Mouse (Mus musculus): ENCODE results near the gene Cntn4. TPM values are rescaled to one million over a fixed set of nuclear protein-coding genes. Genes with fewer than 3 reads are reported as not detected.

Cntn4 gene
- polyA plus RNA-seq, 1 experiment, result 0.12 TPM

- TF ChIP-seq CTCF (IDR thresholded peaks at IDR 0.05; ENCODE audit: insufficient read depth, low read length) (no peak), POLR2A (IDR thresholded peaks at IDR 0.05; ENCODE audit: borderline replicate concordance, extremely low read depth, low read depth, low read length) (no peak)
- Histone ChIP-seq H3K4me3 (replicated peaks; ENCODE audit: extremely low read depth, low read depth, low read length) (no peak overlapping the region), H3K4me1 (ENCODE audit: control insufficient read depth, insufficient read depth, low read length) (no peaks in the 10 kb centered on the region)
- DNase-seq, result no peak
- 54% methylated on average over 1 of the region's 1 CpGs for WGBS
Measured at GRCm38 (mm10) chr6:106520367-106520766, 842.9 kb downstream of the Cntn4 start.

- Histone ChIP-seq H3K4me1 (ENCODE audit: control insufficient read depth, insufficient read depth, low read length) (no peaks in the 10 kb centered on the region), H3K4me3 (replicated peaks; ENCODE audit: extremely low read depth, low read depth, low read length) (no peak overlapping the region)
- DNase-seq, result no peak
- no peak for TF ChIP-seq POLR2A (IDR thresholded peaks at IDR 0.05; ENCODE audit: borderline replicate concordance, extremely low read depth, low read depth, low read length)
- TF ChIP-seq CTCF (IDR thresholded peaks at IDR 0.05; ENCODE audit: insufficient read depth, low read length), result no peak
Measured at GRCm38 (mm10) chr6:106543500-106543899, 866.0 kb downstream of the Cntn4 start.

DNA sequence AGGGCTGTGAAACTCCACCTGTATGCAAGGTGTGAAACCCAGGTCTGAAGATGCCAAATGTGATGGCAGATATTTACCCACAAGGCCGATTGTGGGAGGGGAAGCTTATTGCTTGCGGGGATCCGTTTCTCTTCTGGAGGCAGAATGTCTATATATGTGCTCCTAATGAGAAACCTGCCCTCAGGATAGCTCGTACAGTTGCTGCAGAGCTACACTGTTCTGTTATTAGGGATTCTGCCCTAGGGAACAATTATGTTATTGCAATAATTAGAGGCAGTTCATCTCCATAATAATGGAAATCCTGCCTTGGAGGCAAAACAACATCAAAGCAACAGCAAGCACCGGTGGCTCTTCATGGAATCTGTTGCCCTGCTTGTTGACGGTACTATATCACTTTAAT lies 884.2 kb downstream of the Cntn4 start:
- WGBS, result 83% methylated on average over 6 of the region's 6 CpGs
- DNase-seq, result no peak
- TF ChIP-seq CTCF (IDR thresholded peaks at IDR 0.05; ENCODE audit: insufficient read depth, low read length) (no peak), POLR2A (IDR thresholded peaks at IDR 0.05; ENCODE audit: borderline replicate concordance, extremely low read depth, low read depth, low read length) (no peak)

DNA sequence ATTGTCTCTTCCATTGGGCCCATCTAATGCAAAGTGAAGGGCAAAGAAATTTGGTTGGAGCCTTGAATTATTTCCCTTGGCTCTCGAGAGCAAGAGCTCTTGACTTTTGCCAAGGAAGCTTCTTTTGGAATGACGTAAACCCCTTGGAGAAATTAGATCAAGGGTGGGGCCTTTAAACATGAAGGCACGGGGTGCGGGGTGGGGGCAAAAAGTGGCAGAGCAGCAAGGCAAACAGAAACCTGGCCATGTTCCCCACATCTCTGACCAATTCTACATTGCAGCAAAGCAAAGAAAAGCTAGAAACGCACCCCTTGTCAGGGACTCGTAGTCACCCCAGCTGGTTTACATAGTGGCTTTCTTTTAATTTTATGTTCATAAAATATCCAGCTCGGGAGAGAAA lies 887.9 kb downstream of the Cntn4 start:
- Histone ChIP-seq H3K4me3 (replicated peaks; ENCODE audit: extremely low read depth, low read depth, low read length) (no peak overlapping the region), H3K4me1 (ENCODE audit: control insufficient read depth, insufficient read depth, low read length) (no peaks in the 10 kb centered on the region)
- 51% methylated on average over 7 of the region's 7 CpGs for WGBS
- TF ChIP-seq POLR2A (IDR thresholded peaks at IDR 0.05; ENCODE audit: borderline replicate concordance, extremely low read depth, low read depth, low read length), result no peak
- no peak for TF ChIP-seq CTCF (IDR thresholded peaks at IDR 0.05; ENCODE audit: insufficient read depth, low read length)
- DNase-seq, result peak; percentile 2

More for the DNA sequence above, 884.2 kb downstream of the Cntn4 start:
- Histone ChIP-seq H3K4me3 (replicated peaks; ENCODE audit: extremely low read depth, low read depth, low read length) (no peak overlapping the region), H3K4me1 (ENCODE audit: control insufficient read depth, insufficient read depth, low read length) (no peaks in the 10 kb centered on the region)

GRCm38 (mm10) chr6:106565769-106566459 lies 888.5 kb downstream of the Cntn4 start:
- WGBS, result 75% methylated on average over 3 of the region's 3 CpGs
- TF ChIP-seq CTCF (IDR thresholded peaks at IDR 0.05; ENCODE audit: insufficient read depth, low read length) (no peak), POLR2A (IDR thresholded peaks at IDR 0.05; ENCODE audit: borderline replicate concordance, extremely low read depth, low read depth, low read length) (no peak)
- Histone ChIP-seq H3K4me1 (ENCODE audit: control insufficient read depth, insufficient read depth, low read length) (no peaks in the 10 kb centered on the region), H3K4me3 (replicated peaks; ENCODE audit: extremely low read depth, low read depth, low read length) (no peak overlapping the region)
- no peak for DNase-seq

GRCm38 (mm10) chr6:106566929-106567621 lies 889.6 kb downstream of the Cntn4 start:
- DNase-seq, result no peak
- TF ChIP-seq POLR2A (IDR thresholded peaks at IDR 0.05; ENCODE audit: borderline replicate concordance, extremely low read depth, low read depth, low read length) (no peak), CTCF (IDR thresholded peaks at IDR 0.05; ENCODE audit: insufficient read depth, low read length) (no peak)
- WGBS, result 79% methylated on average over 11 of the region's 11 CpGs
- Histone ChIP-seq H3K4me1 (ENCODE audit: control insufficient read depth, insufficient read depth, low read length) (no peaks in the 10 kb centered on the region), H3K4me3 (replicated peaks; ENCODE audit: extremely low read depth, low read depth, low read length) (no peak overlapping the region)

GRCm38 (mm10) chr6:106580124-106580523 lies 902.7 kb downstream of the Cntn4 start:
- Histone ChIP-seq H3K4me1 (ENCODE audit: control insufficient read depth, insufficient read depth, low read length) (no peaks in the 10 kb centered on the region), H3K4me3 (replicated peaks; ENCODE audit: extremely low read depth, low read depth, low read length) (no peak overlapping the region)
- DNase-seq, result no peak
- WGBS, result 62% methylated on average over 5 of the region's 5 CpGs
- TF ChIP-seq CTCF (IDR thresholded peaks at IDR 0.05; ENCODE audit: insufficient read depth, low read length) (no peak), POLR2A (IDR thresholded peaks at IDR 0.05; ENCODE audit: borderline replicate concordance, extremely low read depth, low read depth, low read length) (no peak)

GRCm38 (mm10) chr6:106593756-106594155 lies 916.3 kb downstream of the Cntn4 start:
- 31% methylated on average over 9 of the region's 9 CpGs for WGBS
- DNase-seq, result no peak
- Histone ChIP-seq H3K4me3 (replicated peaks; ENCODE audit: extremely low read depth, low read depth, low read length) (no peak overlapping the region), H3K4me1 (ENCODE audit: control insufficient read depth, insufficient read depth, low read length) (no peaks in the 10 kb centered on the region)
- TF ChIP-seq POLR2A (IDR thresholded peaks at IDR 0.05; ENCODE audit: borderline replicate concordance, extremely low read depth, low read depth, low read length), result no peak
- no peak for TF ChIP-seq CTCF (IDR thresholded peaks at IDR 0.05; ENCODE audit: insufficient read depth, low read length)

GRCm38 (mm10) chr6:106617081-106617480 lies 939.6 kb downstream of the Cntn4 start:
- DNase-seq, result no peak
- 81% methylated on average over 3 of the region's 3 CpGs for WGBS

More at GRCm38 (mm10) chr6:106617081-106617480, 939.6 kb downstream of the Cntn4 start:
- no peaks in the 10 kb centered on the region for H3K4me1 ChIP-seq (ENCODE audit: control insufficient read depth, insufficient read depth, low read length)
- H3K4me3 ChIP-seq (replicated peaks; ENCODE audit: extremely low read depth, low read depth, low read length), result no peak overlapping the region
- TF ChIP-seq POLR2A (IDR thresholded peaks at IDR 0.05; ENCODE audit: borderline replicate concordance, extremely low read depth, low read depth, low read length) (no peak), CTCF (IDR thresholded peaks at IDR 0.05; ENCODE audit: insufficient read depth, low read length) (no peak)
